In the genomic region with DNA sequence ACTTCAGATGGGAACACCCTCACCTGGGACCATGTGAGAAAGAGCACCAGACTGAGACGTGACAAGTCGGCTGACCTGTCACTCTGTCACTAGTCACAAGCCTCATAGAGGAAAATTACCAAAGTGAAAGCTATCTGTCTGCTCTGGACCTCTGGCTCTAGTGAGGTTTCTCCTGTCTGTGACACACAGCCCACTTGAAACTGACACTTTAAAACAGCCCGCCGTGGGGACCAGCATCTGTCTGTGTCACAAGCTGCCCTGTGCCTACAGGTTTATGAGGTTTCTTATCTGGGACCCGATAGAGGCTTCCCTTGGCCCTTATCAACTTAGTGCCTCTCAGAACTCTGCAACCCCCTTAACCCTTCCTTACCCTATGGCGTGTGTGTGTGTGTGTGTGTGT, we compare ENCODE assay signal across 17 mouse cellular contexts. TPM values are rescaled to one million over a fixed set of nuclear protein-coding genes. Genes with fewer than 3 reads are reported as not detected.
"Had no signal": no experiment of that assay in that cellular context is flagged by ENCODE, and none has a peak within 500 bp of the region (broad histone marks: within the 10 kb centered on the region; RNA-seq: fewer than 3 reads in every experiment).

No protein-coding gene starts in this region.

- H3K4me1 ChIP-seq: limb, embryonic 13.5 days; megakaryocyte, embryonic 14.5 days; midbrain, embryonic 15.5 days; neural tube, embryonic 12.5 days had no signal

- H3K9ac ChIP-seq: limb, embryonic 13.5 days; liver, embryonic 14.5 days; midbrain, embryonic 15.5 days; neural tube, embryonic 12.5 days; stomach, embryonic 15.5 days had no signal

- H3K27me3 ChIP-seq: limb, embryonic 13.5 days; megakaryocyte, embryonic 14.5 days; midbrain, embryonic 15.5 days; neural tube, embryonic 12.5 days; stomach, embryonic 15.5 days had no signal

- ATAC-seq: midbrain, embryonic 15.5 days had no signal

- H3K36me3 ChIP-seq: limb, embryonic 13.5 days; midbrain, embryonic 15.5 days; neural tube, embryonic 12.5 days; stomach, embryonic 15.5 days had no signal

- H3K27ac ChIP-seq: limb, embryonic 13.5 days; liver, embryonic 14.5 days; midbrain, embryonic 15.5 days; neural tube, embryonic 12.5 days; stomach, embryonic 15.5 days had no signal

- DNase-seq: kidney, postnatal 14 days; left cerebral cortex, postnatal 4 days; lung, adult 18-20 months; lung, postnatal 10 days; lung, postnatal 4 days; retina, postnatal 1 day; thymus, adult 2 months; thymus, postnatal 25 days had no signal

- H3K9me3 ChIP-seq: limb, embryonic 13.5 days; megakaryocyte, embryonic 14.5 days; midbrain, embryonic 15.5 days; neural tube, embryonic 12.5 days; stomach, embryonic 15.5 days had no signal

- H3K4me3 ChIP-seq: limb, embryonic 13.5 days; megakaryocyte, embryonic 14.5 days; midbrain, embryonic 15.5 days; neural tube, embryonic 12.5 days; stomach, embryonic 15.5 days had no signal

- H3K4me2 ChIP-seq: limb, embryonic 13.5 days; midbrain, embryonic 11.5 days; midbrain, embryonic 15.5 days; neural tube, embryonic 12.5 days; stomach, embryonic 15.5 days had no signal

RNA-seq across cellular contexts. Expression of gene Cxcl12, which starts 41.8 kb away (rescaled TPM):
- total RNA-seq: monocyte, adult 5-6 weeks; neutrophil, adult 5-6 weeks had no signal
